Mouse (Mus musculus) hindbrain, embryonic 16.5 days (tissue): ENCODE data around the gene Mamstr. TPM values are rescaled to one million over a fixed set of nuclear protein-coding genes. Genes with fewer than 3 reads are reported as not detected.
"Not testable (repeated sequence)": the region's sequence is repeated elsewhere in the genome, so short reads cannot be mapped to it uniquely, and the experiment has no call there.

Source experiments
- ATAC-seq: fragments of 200-750 bp; cut with Nextera tagmentation; 2 replicates; pipeline ENCODE4 v1.8.0; 2017; ENCODE audit warnings: moderate TSS enrichment, moderate library complexity
- H3K27ac ChIP-seq: fragments of 300-500 bp; sonication (generic); 2 replicates; pipeline ENCODE4 v1.5.1; 2014; ENCODE audit warnings: low read depth, mild to moderate bottlenecking, control low read depth, low read length, moderate library complexity
- H3K27me3 ChIP-seq: fragments of 300-500 bp; sonication (generic); replicated peaks from 2 replicates; pipeline ENCODE4 v1.6.1; 2014; ENCODE audit warnings: low read length; ENCODE audit not compliant: control insufficient read depth, insufficient read depth
- H3K36me3 ChIP-seq: fragments of 300-500 bp; sonication (generic); 2 replicates; pipeline ENCODE4 v1.6.1; 2014; ENCODE audit warnings: mild to moderate bottlenecking, low read length, moderate library complexity, mixed read lengths; ENCODE audit not compliant: control insufficient read depth, insufficient read depth
- H3K4me1 ChIP-seq: fragments of 300-500 bp; sonication (generic); 2 replicates; pipeline ENCODE4 v1.6.1; 2014; ENCODE audit warnings: low read depth, low read length; ENCODE audit not compliant: control insufficient read depth, insufficient read depth
- H3K4me2 ChIP-seq: fragments of 300-500 bp; sonication (generic); 2 replicates; pipeline ENCODE4 v1.6.1; 2014; ENCODE audit warnings: mild to moderate bottlenecking, low read length, control low read depth, moderate library complexity
- H3K4me3 ChIP-seq: fragments of 300-500 bp; sonication (generic); 2 replicates; pipeline ENCODE4 v1.5.1; 2014; ENCODE audit warnings: mild to moderate bottlenecking, low read length, control low read depth, moderate library complexity
- H3K9ac ChIP-seq: fragments of 300-500 bp; sonication (generic); 2 replicates; pipeline ENCODE4 v1.6.1; 2014; ENCODE audit warnings: low read depth, mild to moderate bottlenecking, control low read depth, low read length, moderate library complexity
- H3K9me3 ChIP-seq: fragments of 300-500 bp; sonication (generic); 2 replicates; pipeline ENCODE4 v1.6.1; 2014; ENCODE audit warnings: mild to moderate bottlenecking, low read length, moderate library complexity; ENCODE audit not compliant: control insufficient read depth
- WGBS: fragments of 180-500 bp; shearing (Covaris S2); extraction: QIAGEN DNeasy Blood & Tissue Kit; methylation state at CpG from one replicate; pipeline ENCODE4 v1.1.7; 2014; 5-methylcytosine and 5-hydroxymethylcytosine counted together
- polyA plus RNA-seq: library from polyadenylated mRNA; unstranded; fragments of >200 nt; fragmentation: Nextera tagmentation; extraction: Ambion mirVana; gene quantifications from 2 replicates; pipeline ENCODE4 v1.2.1, GENCODE M21; 2015

Mamstr gene
- polyA plus RNA-seq, 1 experiment from 2014 or later = 2.9 TPM

GRCm38 (mm10) chr7:45643441-45644178 is 3.8 kb downstream of the Mamstr start:
- peak overlapping the region; percentile 43 for H3K4me3 ChIP-seq
- peak overlapping the region; percentile 74 for H3K9ac ChIP-seq
- H3K4me2 ChIP-seq = peak overlapping the region; percentile 77
- no peaks in the 10 kb centered on the region for H3K36me3 ChIP-seq
- H3K9me3 ChIP-seq = no peaks in the 10 kb centered on the region
- peak; percentile 94 for ATAC-seq
- H3K27me3 ChIP-seq = no peaks in the 10 kb centered on the region
- H3K27ac ChIP-seq = peak overlapping the region; percentile 80
- H3K4me1 ChIP-seq = peaks cover 13% of the 10 kb centered on the region
- WGBS = 2% methylated on average over 28 of the region's 28 CpGs

- no peaks in the 10 kb centered on the region for H3K9me3 ChIP-seq
- H3K4me2 ChIP-seq = peak overlapping the region; percentile 77
- ATAC-seq = peak; percentile 6
- H3K9ac ChIP-seq = peak overlapping the region; percentile 49
- peak overlapping the region; percentile 80 for H3K27ac ChIP-seq
- no peaks in the 10 kb centered on the region for H3K27me3 ChIP-seq
- peak overlapping the region; percentile 37 for H3K4me3 ChIP-seq
- no peaks in the 10 kb centered on the region for H3K36me3 ChIP-seq
- peaks cover 13% of the 10 kb centered on the region for H3K4me1 ChIP-seq
- 2% methylated on average over 18 of the region's 18 CpGs for WGBS
Observed at GRCm38 (mm10) chr7:45644183-45644582, 4.4 kb downstream of the Mamstr start.

GRCm38 (mm10) chr7:45644872-45645590 is 5.3 kb downstream of the Mamstr start:
- Histone ChIP-seq H3K27ac (peak overlapping the region; percentile 80), H3K36me3 (no peaks in the 10 kb centered on the region), H3K4me3 (peak overlapping the region; percentile 37), H3K9ac (peak overlapping the region; percentile 1; the same call in 1 of the 2 replicates), H3K9me3 (no peaks in the 10 kb centered on the region), H3K4me2 (peak overlapping the region; percentile 77), H3K4me1 (peaks cover 13% of the 10 kb centered on the region), H3K27me3 (no peaks in the 10 kb centered on the region)
- no peak for ATAC-seq
- 68% methylated on average over 6 of the region's 6 CpGs for WGBS

GRCm38 (mm10) chr7:45645591-45645971 is 5.8 kb downstream of the Mamstr start:
- 60% methylated on average over 7 of the region's 7 CpGs for WGBS
- Histone ChIP-seq H3K4me2 (no peak overlapping the region), H3K9me3 (no peaks in the 10 kb centered on the region), H3K9ac (no peak overlapping the region), H3K4me1 (peaks cover 13% of the 10 kb centered on the region), H3K27ac (no peak overlapping the region), H3K4me3 (no peak overlapping the region), H3K36me3 (no peaks in the 10 kb centered on the region), H3K27me3 (no peaks in the 10 kb centered on the region)
- ATAC-seq = no peak

GRCm38 (mm10) chr7:45646671-45647070 is 6.9 kb downstream of the Mamstr start:
- H3K4me3 ChIP-seq = no peak overlapping the region
- ATAC-seq = no peak
- no peaks in the 10 kb centered on the region for H3K36me3 ChIP-seq
- H3K27ac ChIP-seq = no peak overlapping the region
- no peaks in the 10 kb centered on the region for H3K9me3 ChIP-seq
- WGBS = 81% methylated on average over 4 of the region's 4 CpGs
- no peak overlapping the region for H3K9ac ChIP-seq
- no peaks in the 10 kb centered on the region for H3K27me3 ChIP-seq
- peaks cover 8% of the 10 kb centered on the region for H3K4me1 ChIP-seq
- H3K4me2 ChIP-seq = no peak overlapping the region

GRCm38 (mm10) chr7:45649351-45649750 is 9.6 kb downstream of the Mamstr start:
- ATAC-seq = no peak
- no peak overlapping the region for H3K9ac ChIP-seq
- no peaks in the 10 kb centered on the region for H3K36me3 ChIP-seq
- no peaks in the 10 kb centered on the region; the same call in 1 of the 2 replicates for H3K4me1 ChIP-seq
- no peaks in the 10 kb centered on the region for H3K9me3 ChIP-seq
- H3K27me3 ChIP-seq = no peaks in the 10 kb centered on the region
- WGBS = 87% methylated on average over 8 of the region's 8 CpGs
- H3K27ac ChIP-seq = no peak overlapping the region
- no peak overlapping the region for H3K4me2 ChIP-seq
- H3K4me3 ChIP-seq = no peak overlapping the region

- not testable (repeated sequence) for H3K36me3 ChIP-seq, H3K27me3 ChIP-seq, H3K9ac ChIP-seq, H3K27ac ChIP-seq, H3K4me2 ChIP-seq, H3K9me3 ChIP-seq, ATAC-seq, H3K4me3 ChIP-seq, H3K4me1 ChIP-seq
- 95% methylated on average over 18 of the region's 20 CpGs for WGBS
Observed at GRCm38 (mm10) chr7:45650484-45650883, 10.7 kb downstream of the Mamstr start.

GRCm38 (mm10) chr7:45654424-45655047 is 14.8 kb downstream of the Mamstr start:
- Histone ChIP-seq H3K9ac (no peak overlapping the region), H3K27ac (no peak overlapping the region), H3K4me2 (peak overlapping the region; percentile 29), H3K4me1 (no peaks in the 10 kb centered on the region), H3K27me3 (no peaks in the 10 kb centered on the region), H3K4me3 (no peak overlapping the region), H3K36me3 (no peaks in the 10 kb centered on the region), H3K9me3 (no peaks in the 10 kb centered on the region)
- WGBS = 26% methylated on average over 17 of the region's 17 CpGs
- peak; percentile 61 for ATAC-seq
